Mouse (Mus musculus) lung, adult 2 months (tissue): ENCODE results near the gene Egfl8.
A peak's percentile ranks its signal among the peaks of the same experiment; 100 is the strongest.

Experiments
- CTCF ChIP-seq: fragments of 200-500 bp; IDR thresholded peaks from 2 replicates; pipeline ENCODE4 v1.5.1; 2011; ENCODE audit warnings: mild to moderate bottlenecking, low read length, control low read depth; ENCODE audit not compliant: insufficient read depth
- POLR2A ChIP-seq: fragments of 200-500 bp; IDR thresholded peaks from 2 replicates; pipeline ENCODE4 v1.6.1; 2011; ENCODE audit warnings: low read depth, mild to moderate bottlenecking, control low read depth, low read length, borderline replicate concordance; ENCODE audit errors: extremely low read depth

DNA sequence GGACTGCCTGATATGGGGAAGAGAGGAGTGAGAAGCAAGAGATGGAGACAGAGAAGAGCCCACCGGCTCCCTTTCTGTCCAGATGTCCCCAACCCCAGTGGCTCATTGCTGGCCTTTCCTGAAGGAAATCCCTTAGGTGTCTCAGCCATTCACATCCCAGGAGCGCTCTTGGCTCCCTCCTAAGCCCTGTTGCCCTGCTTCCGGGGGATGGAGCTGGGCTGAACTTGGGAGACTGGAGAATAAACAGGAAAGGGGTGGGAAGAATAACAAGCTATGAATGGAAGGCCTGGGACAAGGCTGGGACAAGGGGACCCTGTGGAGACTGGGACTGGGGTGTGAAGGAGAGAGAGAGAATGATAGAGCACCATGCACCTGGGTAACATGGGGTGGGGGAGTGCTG lies 51.0 kb downstream of the Egfl8 start:
- TF ChIP-seq CTCF (no peak), POLR2A (peak; percentile 88; the same call in 1 of the 2 replicates)
